8 mouse cellular contexts compared by ENCODE assay signal in genomic region chr19:61226401-61226927, GRCm38 (mm10). TPM values are rescaled to one million over a fixed set of nuclear protein-coding genes. Genes with fewer than 3 reads are reported as not detected.
A peak's percentile ranks its signal among the peaks of the same experiment; 100 is the strongest.
DNase-seq lines count a peak whose midpoint lies in the region; ATAC-seq and TF ChIP-seq lines count a peak whose summit lies in the region.

No protein-coding gene starts in this region.

- TF ChIP-seq CTCF in intestine, postnatal 0 days (IDR thresholded peaks at IDR 0.05; ENCODE audit: low read depth) = peak; percentile 37; the same call in 1 of the 2 replicates
- no peak for TF ChIP-seq CTCF in small intestine, adult 2 months (IDR thresholded peaks at IDR 0.05; ENCODE audit: extremely low read depth, insufficient read length, insufficient replicate concordance, low read depth, low read length)

- H3K27ac ChIP-seq in intestine, postnatal 0 days (ENCODE audit: low read depth, low read length) = peak overlapping the region; percentile 95
- peak overlapping the region; percentile 81 for H3K27ac ChIP-seq in limb, embryonic 12.5 days
- H3K27ac ChIP-seq in midbrain, embryonic 11.5 days (ENCODE audit: low read depth, low read length) = peak overlapping the region; percentile 36
- peak overlapping the region; percentile 51 for H3K27ac ChIP-seq in small intestine, adult 2 months (ENCODE audit: insufficient read depth, low read depth, low read length)

- no peak; the same call in 1 of the 2 replicates for TF ChIP-seq POLR2A in small intestine, adult 2 months (IDR thresholded peaks at IDR 0.05; ENCODE audit: low read depth, low read length)

- H3K9ac ChIP-seq in intestine, postnatal 0 days (ENCODE audit: low read depth, low read length) = peak overlapping the region; percentile 42; the same call in 1 of the 2 replicates
- peak overlapping the region; percentile 31; the same call in 1 of the 2 replicates for H3K9ac ChIP-seq in limb, embryonic 12.5 days (replicated peaks)
- peak overlapping the region; percentile 38 for H3K9ac ChIP-seq in midbrain, embryonic 11.5 days (ENCODE audit: low read length)

- peak overlapping the region; percentile 44 for H3K4me3 ChIP-seq in intestine, postnatal 0 days (ENCODE audit: low read depth, low read length)
- H3K4me3 ChIP-seq in limb, embryonic 12.5 days (replicated peaks) = peak overlapping the region; percentile 59
- H3K4me3 ChIP-seq in midbrain, embryonic 11.5 days (ENCODE audit: low read depth, low read length) = peak overlapping the region; percentile 56
- peak overlapping the region; percentile 68 for H3K4me3 ChIP-seq in small intestine, adult 2 months (ENCODE audit: low read depth, low read length)

- peak overlapping the region; percentile 78 for H3K4me2 ChIP-seq in intestine, postnatal 0 days (replicated peaks; ENCODE audit: low read depth)
- H3K4me2 ChIP-seq in limb, embryonic 12.5 days = peak overlapping the region; percentile 61
- peak overlapping the region; percentile 50 for H3K4me2 ChIP-seq in midbrain, embryonic 11.5 days

- DNase-seq in cerebellum, adult 11 months = peak; percentile 73
- DNase-seq in cerebellum, adult 9-10 months = no peak
- DNase-seq in cerebellum, postnatal 36 days = peak; percentile 72 to 74
- DNase-seq in gastrocnemius, postnatal 25 days = peak; percentile 27
- peak; percentile 97 for DNase-seq in midbrain, embryonic 11.5 days (ENCODE audit: low spot score, missing footprints)

- H3K9me3 ChIP-seq in intestine, postnatal 0 days (ENCODE audit: control insufficient read depth) = no peaks in the 10 kb centered on the region
- peaks cover 19% of the 10 kb centered on the region; the same call in 1 of the 2 replicates for H3K9me3 ChIP-seq in limb, embryonic 12.5 days
- no peaks in the 10 kb centered on the region; the same call in 1 of the 2 replicates for H3K9me3 ChIP-seq in midbrain, embryonic 11.5 days (ENCODE audit: control insufficient read depth, low read length)

- H3K4me1 ChIP-seq in intestine, postnatal 0 days (replicated peaks; ENCODE audit: control insufficient read depth, insufficient read depth, low read length) = 0 out of 2 replicates have a peak, but pooled peaks cover 3% of the 10 kb centered on the region
- 0 out of 2 replicates have a peak, but pooled peaks cover 3% of the 10 kb centered on the region for H3K4me1 ChIP-seq in limb, embryonic 12.5 days (replicated peaks)
- H3K4me1 ChIP-seq in midbrain, embryonic 11.5 days (ENCODE audit: control insufficient read depth, insufficient read depth, low read length) = no peaks in the 10 kb centered on the region; the same call in 1 of the 2 replicates
- peaks cover 11% of the 10 kb centered on the region for H3K4me1 ChIP-seq in small intestine, adult 2 months (ENCODE audit: control insufficient read depth, insufficient read depth, insufficient read length, low read length)

- peak; percentile 57 for ATAC-seq in intestine, postnatal 0 days
- peak; percentile 14; the same call in 1 of the 2 replicates for ATAC-seq in limb, embryonic 12.5 days (ENCODE audit: insufficient number of reproducible peaks, insufficient read depth, low FRiP score, low TSS enrichment, low read depth)
- peak; percentile 14 for ATAC-seq in midbrain, embryonic 11.5 days (ENCODE audit: low FRiP score)

- 3% methylated on average over 71 of the region's 71 CpGs for WGBS in intestine, postnatal 0 days
- 3% methylated on average over 67 of the region's 71 CpGs for WGBS in limb, embryonic 12.5 days
- 5% methylated on average over 71 of the region's 71 CpGs for WGBS in midbrain, embryonic 11.5 days
- WGBS in small intestine, adult 2 months = 2% methylated on average over 71 of the region's 71 CpGs

- H3K27me3 ChIP-seq in intestine, postnatal 0 days (replicated peaks; ENCODE audit: control insufficient read depth, insufficient read depth, low read length) = no peaks in the 10 kb centered on the region
- no peaks in the 10 kb centered on the region for H3K27me3 ChIP-seq in limb, embryonic 12.5 days
- no peaks in the 10 kb centered on the region for H3K27me3 ChIP-seq in midbrain, embryonic 11.5 days (ENCODE audit: control insufficient read depth, insufficient read depth, low read length)
- H3K27me3 ChIP-seq in small intestine, adult 2 months (ENCODE audit: control insufficient read depth, insufficient read depth, low read length) = no peaks in the 10 kb centered on the region

- no peaks in the 10 kb centered on the region for H3K36me3 ChIP-seq in intestine, postnatal 0 days (ENCODE audit: control insufficient read depth, insufficient read depth)
- H3K36me3 ChIP-seq in limb, embryonic 12.5 days = no peaks in the 10 kb centered on the region
- H3K36me3 ChIP-seq in midbrain, embryonic 11.5 days (ENCODE audit: control insufficient read depth, insufficient read depth, low read length) = no peaks in the 10 kb centered on the region
- H3K36me3 ChIP-seq in small intestine, adult 2 months (ENCODE audit: control insufficient read depth, insufficient read depth, low read length) = no peaks in the 10 kb centered on the region

RNA-seq across cellular contexts. Expression of gene Csf2ra, which starts 1.8 kb away (rescaled TPM):
- 1 to 10 TPM; 1.3 to 2.1 TPM for total RNA-seq in gastrocnemius, postnatal 25 days (2021)
- 13.2 and 21.9 TPM in 2 replicates for polyA plus RNA-seq in intestine, postnatal 0 days (2015; fragmentation: Nextera tagmentation; extraction: Ambion mirVana)
- polyA plus RNA-seq in limb, embryonic 12.5 days (2016; fragmentation: Nextera tagmentation; extraction: Ambion mirVana) = 22.8 and 29.5 TPM in 2 replicates
- polyA plus RNA-seq in midbrain, embryonic 11.5 days (2014; fragmentation: Nextera tagmentation; extraction: Ambion mirVana) = 10.9 and 11.8 TPM in 2 replicates
- polyA plus RNA-seq in small intestine, adult 2 months (2012; rRNA removed) = 84.2 and 140 TPM in 2 replicates

RNA-seq across cellular contexts. Expression of gene Gm6020, which starts 42.8 kb away (rescaled TPM):
- total RNA-seq in gastrocnemius, postnatal 25 days (2021) = not detected
- polyA plus RNA-seq in intestine, postnatal 0 days (2015; fragmentation: Nextera tagmentation; extraction: Ambion mirVana) = not detected in 2 replicates
- not detected in 2 replicates for polyA plus RNA-seq in limb, embryonic 12.5 days (2016; fragmentation: Nextera tagmentation; extraction: Ambion mirVana)
- not detected in 2 replicates for polyA plus RNA-seq in midbrain, embryonic 11.5 days (2014; fragmentation: Nextera tagmentation; extraction: Ambion mirVana)
- polyA plus RNA-seq in small intestine, adult 2 months (2012; rRNA removed) = not detected in 2 replicates

RNA-seq across cellular contexts. Expression of gene Gm7102, which starts 50.4 kb away (rescaled TPM):
- not detected for total RNA-seq in gastrocnemius, postnatal 25 days (2021)
- polyA plus RNA-seq in intestine, postnatal 0 days (2015; fragmentation: Nextera tagmentation; extraction: Ambion mirVana) = 0.09 TPM in 1 of 2 replicates, not detected in the other
- polyA plus RNA-seq in limb, embryonic 12.5 days (2016; fragmentation: Nextera tagmentation; extraction: Ambion mirVana) = 0.19 and 0.23 TPM in 2 replicates
- polyA plus RNA-seq in midbrain, embryonic 11.5 days (2014; fragmentation: Nextera tagmentation; extraction: Ambion mirVana) = 0.11 TPM in 1 of 2 replicates, not detected in the other
- not detected in 2 replicates for polyA plus RNA-seq in small intestine, adult 2 months (2012; rRNA removed)

Comparison
In these comparisons a context has a peak if more than half of its experiments do, and no peak if none do; other contexts are left out.
1. H3K27ac ChIP-seq: peak in every context shown above with its lines; median percentile 95 in intestine, postnatal 0 days; 81 in limb, embryonic 12.5 days; 51 in small intestine, adult 2 months; 36 in midbrain, embryonic 11.5 days.